Mouse (Mus musculus) hindbrain, embryonic 13.5 days (tissue): ENCODE measurements around the gene Phtf1. TPM values are rescaled to one million over a fixed set of nuclear protein-coding genes. Genes with fewer than 3 reads are reported as not detected.

Experiments
- ATAC-seq: fragments of 200-750 bp; cut with Nextera tagmentation; 2 replicates; pipeline ENCODE4 v1.8.0; 2017; ENCODE audit warnings: moderate TSS enrichment; ENCODE audit not compliant: low FRiP score
- H3K27ac ChIP-seq: fragments of 300-500 bp; sonication (generic); 2 replicates; pipeline ENCODE4 v1.5.1; 2015; ENCODE audit warnings: inconsistent platforms, mild to moderate bottlenecking, moderate library complexity
- H3K27me3 ChIP-seq: fragments of 300-500 bp; sonication (generic); 2 replicates; pipeline ENCODE4 v1.6.1; 2015; ENCODE audit warnings: mild to moderate bottlenecking, inconsistent platforms
- H3K36me3 ChIP-seq: fragments of 300-500 bp; sonication (generic); 2 replicates; pipeline ENCODE4 v1.6.1; 2015; ENCODE audit warnings: mild to moderate bottlenecking, inconsistent platforms
- H3K4me1 ChIP-seq: fragments of 300-500 bp; sonication (generic); replicated peaks from 2 replicates; pipeline ENCODE4 v1.6.1; 2015; ENCODE audit warnings: inconsistent platforms
- H3K4me2 ChIP-seq: fragments of 300-500 bp; sonication (generic); 2 replicates; pipeline ENCODE4 v1.6.1; 2015; ENCODE audit warnings: inconsistent platforms, mild to moderate bottlenecking, moderate library complexity
- H3K4me3 ChIP-seq: fragments of 300-500 bp; sonication (generic); 2 replicates; pipeline ENCODE4 v1.5.1; 2015; ENCODE audit warnings: mild to moderate bottlenecking, inconsistent platforms
- H3K9ac ChIP-seq: fragments of 300-500 bp; sonication (generic); 2 replicates; pipeline ENCODE4 v1.6.1; 2015; ENCODE audit warnings: mild to moderate bottlenecking, inconsistent platforms
- H3K9me3 ChIP-seq: fragments of 300-500 bp; sonication (generic); 2 replicates; pipeline ENCODE4 v1.6.1; 2016; ENCODE audit warnings: inconsistent platforms
- WGBS: fragments of 180-500 bp; shearing (Covaris S2); methylation state at CpG from one replicate; pipeline ENCODE4 v1.1.7; 2015; 5-methylcytosine and 5-hydroxymethylcytosine counted together
- polyA plus RNA-seq: library from polyadenylated mRNA; unstranded; fragments of >200 nt; fragmentation: Nextera tagmentation; extraction: Ambion mirVana; gene quantifications from 2 replicates; pipeline ENCODE4 v1.2.1, GENCODE M21; 2015

The Phtf1 gene
- 27.9 and 30.0 TPM in 2 replicates for polyA plus RNA-seq

GRCm38 (mm10) chr3:103967861-103968691 is at the start of gene Phtf1:
TSS of gene Phtf1 (plus strand) at chr3:103968110.
- Histone ChIP-seq H3K4me1 (peaks cover 26% of the 10 kb centered on the region), H3K9ac (peak within 1 kb of the TSS; percentile 95), H3K9me3 (no peaks in the 10 kb centered on the region), H3K27me3 (no peaks in the 10 kb centered on the region), H3K36me3 (peaks cover 20% of the 10 kb centered on the region), H3K27ac (peak within 1 kb of the TSS; percentile 99), H3K4me3 (peak within 1 kb of the TSS; percentile 95), H3K4me2 (peak within 1 kb of the TSS; percentile 85)
- under 1% methylated on average over 68 of the region's 70 CpGs for WGBS
- ATAC-seq = peak; percentile 97

DNA sequence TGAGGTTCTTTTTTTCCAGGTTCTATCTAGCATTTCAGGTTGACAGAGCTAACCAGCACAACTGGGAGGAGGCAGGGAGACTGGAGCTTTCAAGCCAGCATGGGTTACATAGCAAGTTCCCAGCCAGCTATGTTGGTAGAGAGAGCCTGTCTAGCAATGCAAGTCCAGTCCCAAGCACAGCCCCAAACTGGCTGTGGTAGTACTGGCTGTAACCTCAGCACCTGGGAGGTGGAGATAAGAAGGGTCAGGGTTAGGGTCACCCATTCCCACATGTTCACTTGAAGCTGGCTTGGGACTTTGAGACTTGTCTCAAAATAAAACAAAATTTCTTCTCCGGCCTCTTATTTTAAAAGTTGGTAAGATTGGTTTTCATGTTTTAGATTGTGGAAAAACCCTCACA is 47.8 kb upstream of the Phtf1 start:
- peaks cover 21% of the 10 kb centered on the region for H3K4me1 ChIP-seq
- H3K4me2 ChIP-seq = no peak overlapping the region
- WGBS = 88% methylated on average over 1 of the region's 1 CpGs
- H3K9me3 ChIP-seq = no peaks in the 10 kb centered on the region
- no peak overlapping the region for H3K9ac ChIP-seq
- H3K27ac ChIP-seq = no peak overlapping the region
- H3K36me3 ChIP-seq = 0 out of 2 replicates have a peak, but pooled peaks cover 3% of the 10 kb centered on the region
- H3K4me3 ChIP-seq = no peak overlapping the region
- H3K27me3 ChIP-seq = no peaks in the 10 kb centered on the region
- no peak for ATAC-seq

DNA sequence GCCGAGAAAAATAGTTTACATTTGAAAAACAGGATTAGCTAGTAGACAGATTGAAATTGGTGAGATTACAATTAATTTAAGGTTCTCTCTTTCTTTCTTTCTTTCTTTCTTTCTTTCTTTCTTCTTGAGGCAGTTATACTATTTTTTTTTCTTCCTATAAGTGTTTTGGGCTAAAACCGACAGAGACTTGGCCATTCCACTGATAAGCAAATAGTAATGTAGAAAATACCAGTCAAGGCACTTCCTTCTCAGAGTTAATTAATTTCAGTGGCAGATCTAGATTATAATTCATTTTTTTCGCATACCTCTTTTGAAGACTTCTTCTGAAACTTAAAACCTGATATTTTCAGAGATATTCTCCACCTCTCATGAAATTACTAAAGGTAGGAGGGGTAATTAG is 42.6 kb upstream of the Phtf1 start:
- WGBS = 70% methylated on average over 3 of the region's 3 CpGs
- H3K9ac ChIP-seq = no peak overlapping the region
- no peak overlapping the region for H3K4me2 ChIP-seq
- no peaks in the 10 kb centered on the region for H3K27me3 ChIP-seq
- no peaks in the 10 kb centered on the region for H3K9me3 ChIP-seq
- peaks cover 17% of the 10 kb centered on the region for H3K4me1 ChIP-seq
- H3K36me3 ChIP-seq = peaks cover 8% of the 10 kb centered on the region; the same call in 1 of the 2 replicates
- ATAC-seq = no peak
- no peak overlapping the region for H3K4me3 ChIP-seq
- H3K27ac ChIP-seq = no peak overlapping the region

GRCm38 (mm10) chr3:103927511-103927910 is 40.4 kb upstream of the Phtf1 start:
- Histone ChIP-seq H3K4me1 (peaks cover 17% of the 10 kb centered on the region), H3K4me2 (no peak overlapping the region), H3K27me3 (no peaks in the 10 kb centered on the region), H3K27ac (0 out of 2 replicates have a peak overlapping the region, but pooled peaks have one; percentile 36), H3K9me3 (no peaks in the 10 kb centered on the region), H3K4me3 (no peak overlapping the region), H3K36me3 (peaks cover 17% of the 10 kb centered on the region), H3K9ac (no peak overlapping the region)
- 54% methylated on average over 6 of the region's 6 CpGs for WGBS
- no peak for ATAC-seq

GRCm38 (mm10) chr3:103944794-103945562 is 22.9 kb upstream of the Phtf1 start:
- WGBS = 67% methylated on average over 1 of the region's 1 CpGs
- H3K9ac ChIP-seq = no peak overlapping the region
- H3K27me3 ChIP-seq = no peaks in the 10 kb centered on the region
- H3K4me3 ChIP-seq = no peak overlapping the region
- H3K36me3 ChIP-seq = no peaks in the 10 kb centered on the region
- no peak overlapping the region for H3K27ac ChIP-seq
- no peak for ATAC-seq
- no peaks in the 10 kb centered on the region for H3K9me3 ChIP-seq
- H3K4me1 ChIP-seq = no peaks in the 10 kb centered on the region; the same call in 1 of the 2 replicates
- no peak overlapping the region for H3K4me2 ChIP-seq

- Histone ChIP-seq H3K36me3 (no peaks in the 10 kb centered on the region), H3K27ac (no peak overlapping the region), H3K4me1 (peaks cover 3% of the 10 kb centered on the region; the same call in 1 of the 2 replicates), H3K4me2 (no peak overlapping the region), H3K9ac (no peak overlapping the region), H3K9me3 (no peaks in the 10 kb centered on the region), H3K4me3 (no peak overlapping the region), H3K27me3 (no peaks in the 10 kb centered on the region)
- WGBS = 92% methylated on average over 7 of the region's 7 CpGs
- ATAC-seq = no peak
Measured at GRCm38 (mm10) chr3:103948666-103949065, 19.2 kb upstream of the Phtf1 start.

GRCm38 (mm10) chr3:103960622-103961021 is 7.3 kb upstream of the Phtf1 start:
- no peak overlapping the region for H3K9ac ChIP-seq
- peaks cover 19% of the 10 kb centered on the region for H3K36me3 ChIP-seq
- no peak overlapping the region for H3K4me2 ChIP-seq
- no peak overlapping the region for H3K4me3 ChIP-seq
- no peaks in the 10 kb centered on the region for H3K4me1 ChIP-seq
- no peaks in the 10 kb centered on the region for H3K27me3 ChIP-seq
- H3K9me3 ChIP-seq = no peaks in the 10 kb centered on the region
- ATAC-seq = no peak
- 90% methylated on average over 3 of the region's 3 CpGs for whole genome bisulfite sequencing
- no peak overlapping the region for H3K27ac ChIP-seq

GRCm38 (mm10) chr3:103967231-103967630 is 679 bp upstream of the Phtf1 start:
- Histone ChIP-seq H3K4me1 (peaks cover 26% of the 10 kb centered on the region), H3K4me2 (peak overlapping the region; percentile 85), H3K9me3 (no peaks in the 10 kb centered on the region), H3K4me3 (peak overlapping the region; percentile 95), H3K9ac (peak overlapping the region; percentile 95), H3K36me3 (peaks cover 21% of the 10 kb centered on the region), H3K27ac (peak overlapping the region; percentile 99), H3K27me3 (no peaks in the 10 kb centered on the region)
- no peak for ATAC-seq
- 28% methylated on average over 2 of the region's 2 CpGs for WGBS

DNA sequence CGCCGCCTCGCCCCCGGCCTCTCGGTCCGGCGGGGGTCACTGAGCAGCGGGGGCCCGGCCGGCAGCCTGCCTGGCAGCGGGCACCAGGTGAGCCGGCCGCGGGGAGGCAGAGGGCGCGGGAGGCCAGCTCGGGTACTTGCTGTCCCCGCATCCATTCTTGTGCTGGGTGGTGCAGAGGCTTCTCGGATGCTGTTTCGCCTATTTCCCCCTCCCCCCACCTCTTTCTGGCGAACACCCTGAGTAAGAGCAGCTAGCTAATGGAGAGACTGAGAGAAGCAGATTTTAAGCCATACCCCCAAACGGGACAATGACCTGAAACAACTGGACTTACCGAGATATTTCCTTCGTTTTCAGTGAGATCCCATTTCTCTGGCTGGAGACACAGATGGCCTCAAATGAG is 791 bp downstream of the Phtf1 start:
- peak; percentile 85 for ATAC-seq
- Histone ChIP-seq H3K4me1 (peaks cover 26% of the 10 kb centered on the region), H3K4me2 (peak overlapping the region; percentile 85), H3K9ac (peak overlapping the region; percentile 95), H3K9me3 (no peaks in the 10 kb centered on the region), H3K36me3 (peaks cover 21% of the 10 kb centered on the region), H3K27me3 (no peaks in the 10 kb centered on the region), H3K27ac (peak overlapping the region; percentile 99), H3K4me3 (peak overlapping the region; percentile 95)
- WGBS = under 1% methylated on average over 23 of the region's 24 CpGs

GRCm38 (mm10) chr3:103971157-103971556 is 3.2 kb downstream of the Phtf1 start:
- H3K4me3 ChIP-seq = no peak overlapping the region
- no peak overlapping the region for H3K4me2 ChIP-seq
- peaks cover 31% of the 10 kb centered on the region for H3K36me3 ChIP-seq
- 98% methylated on average over 2 of the region's 2 CpGs for WGBS
- H3K4me1 ChIP-seq = peaks cover 26% of the 10 kb centered on the region
- H3K9me3 ChIP-seq = no peaks in the 10 kb centered on the region
- H3K9ac ChIP-seq = no peak overlapping the region
- H3K27ac ChIP-seq = no peak overlapping the region
- H3K27me3 ChIP-seq = no peaks in the 10 kb centered on the region
- ATAC-seq = no peak

DNA sequence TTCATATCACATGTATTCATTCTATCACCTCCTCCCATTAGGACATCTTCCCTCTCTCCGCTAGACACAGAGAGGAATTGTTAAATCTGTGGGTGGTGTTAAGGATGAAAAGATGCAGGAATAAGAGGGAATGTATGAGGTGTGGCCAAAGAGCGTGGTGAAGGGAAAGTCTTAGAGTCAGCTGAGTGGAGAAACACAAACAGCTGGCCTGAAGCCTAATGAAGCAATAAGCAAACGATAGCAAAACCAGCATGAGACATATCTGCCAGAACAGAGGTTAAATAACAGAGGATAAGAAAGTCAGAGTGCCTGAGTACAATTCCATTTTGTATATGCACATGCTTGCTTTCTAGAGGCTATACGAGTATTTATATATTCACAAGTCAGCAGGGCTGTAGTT is 16.6 kb downstream of the Phtf1 start:
- Histone ChIP-seq H3K4me2 (no peak overlapping the region), H3K27ac (no peak overlapping the region), H3K9me3 (no peaks in the 10 kb centered on the region), H3K4me1 (no peaks in the 10 kb centered on the region), H3K9ac (no peak overlapping the region), H3K36me3 (peaks cover 70% of the 10 kb centered on the region), H3K4me3 (no peak overlapping the region), H3K27me3 (no peaks in the 10 kb centered on the region)
- 84% methylated on average over 4 of the region's 4 CpGs for WGBS
- ATAC-seq = no peak

GRCm38 (mm10) chr3:103985194-103985593 is 17.3 kb downstream of the Phtf1 start:
- ATAC-seq = no peak
- 93% methylated on average over 2 of the region's 2 CpGs for WGBS
- no peak overlapping the region; the same call in 1 of the 2 replicates for H3K9ac ChIP-seq

More at GRCm38 (mm10) chr3:103985194-103985593, 17.3 kb downstream of the Phtf1 start:
- Histone ChIP-seq H3K36me3 (peaks cover 72% of the 10 kb centered on the region), H3K4me3 (no peak overlapping the region), H3K4me1 (no peaks in the 10 kb centered on the region), H3K27ac (no peak overlapping the region), H3K27me3 (no peaks in the 10 kb centered on the region), H3K4me2 (no peak overlapping the region), H3K9me3 (no peaks in the 10 kb centered on the region)
